Mouse (Mus musculus): ENCODE measurements around the gene Dglucy.

DNA sequence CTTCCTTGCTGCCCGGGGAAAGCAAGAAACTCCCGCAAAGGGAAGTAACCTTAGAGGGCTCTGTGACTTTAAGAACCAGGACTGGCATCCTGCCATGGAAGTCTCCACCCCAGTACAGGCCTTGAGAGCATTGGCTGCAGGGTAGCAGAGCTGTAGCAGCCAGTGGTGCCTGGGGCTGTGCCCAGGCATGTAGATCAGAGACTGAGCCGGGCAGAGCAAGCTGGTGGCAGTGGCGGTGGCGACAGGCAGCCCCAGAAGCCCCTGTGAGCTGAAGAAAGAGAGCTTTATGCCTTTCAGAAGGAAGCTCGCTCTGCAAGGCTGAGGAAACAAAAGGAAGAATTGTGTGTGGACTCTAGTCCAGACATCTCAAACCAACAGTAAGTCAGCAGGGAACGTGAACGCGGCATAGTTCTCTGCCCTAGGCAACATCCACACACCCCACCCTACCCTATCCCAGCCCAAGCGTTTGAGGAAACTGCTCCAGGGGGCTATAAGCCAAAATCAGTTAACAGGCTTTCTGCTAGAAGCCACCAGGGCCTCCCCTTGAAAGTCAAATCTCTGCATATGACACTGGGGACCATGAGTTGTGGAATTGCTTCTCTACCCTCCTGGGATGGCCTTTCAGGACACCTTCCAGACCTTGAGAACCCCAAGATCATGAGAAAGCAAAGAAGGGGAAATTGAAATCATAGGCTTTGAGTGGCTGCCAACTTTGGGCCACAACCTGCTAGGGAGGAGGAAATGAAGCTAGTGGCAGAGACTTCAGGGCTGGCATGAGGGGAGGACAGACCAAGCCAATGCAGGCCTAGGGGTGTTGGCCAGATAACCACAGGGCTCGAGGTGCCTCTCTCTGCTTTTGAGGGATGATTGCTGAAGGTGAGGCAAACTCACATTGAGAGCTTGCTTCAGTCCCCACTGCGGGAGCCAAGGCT lies at the start of gene Dglucy:
- TF ChIP-seq CTCF (IDR thresholded peaks at IDR 0.05; ENCODE audit: low read depth) (no peak), EP300 (optimal IDR thresholded peaks at IDR 0.05) (no peak)

Measured in stomach, postnatal 0 days (tissue).